Mouse (Mus musculus) C2C12 (cell line): ENCODE data around the gene Spred3.

Source experiments
- CTCF ChIP-seq: IDR thresholded peaks from one replicate; pipeline ENCODE4 v1.5.1; 2011; ENCODE audit not compliant: control insufficient read depth, insufficient read depth, insufficient read length
- FOSL1 ChIP-seq: IDR thresholded peaks from one replicate; pipeline ENCODE4 v1.8.0; 2011; ENCODE audit warnings: mild to moderate bottlenecking, low read length; ENCODE audit not compliant: poor library complexity, insufficient read depth, severe bottlenecking
- MAX ChIP-seq: IDR thresholded peaks from one replicate; pipeline ENCODE4 v1.6.1; 2011; ENCODE audit warnings: mild to moderate bottlenecking, control low read depth
- MYOD1 ChIP-seq: IDR thresholded peaks from one replicate; pipeline ENCODE4 v1.6.1; 2011; ENCODE audit warnings: low read depth; ENCODE audit not compliant: control insufficient read depth, insufficient read length
- MYOG ChIP-seq: IDR thresholded peaks from one replicate; pipeline ENCODE4 v1.6.1; 2011; ENCODE audit not compliant: control insufficient read depth, insufficient read length; ENCODE audit errors: extremely low read depth
- USF1 ChIP-seq: IDR thresholded peaks from one replicate; pipeline ENCODE4 v1.6.1; 2011; ENCODE audit warnings: low read depth, mild to moderate bottlenecking, control low read depth, moderate library complexity

GRCm38 (mm10) chr7:29214846-29215245, 44.6 kb upstream of the Spred3 start:
- TF ChIP-seq CTCF, result no peak
- no peak for TF ChIP-seq MYOG
- TF ChIP-seq MYOD1, result no peak
- TF ChIP-seq USF1, result no peak
- no peak for TF ChIP-seq MAX
- TF ChIP-seq FOSL1, result no peak
